Mouse (Mus musculus): Measurements from ENCODE around the gene Cnih1. TPM values are rescaled to one million over a fixed set of nuclear protein-coding genes. Genes with fewer than 3 reads are reported as not detected.

Cnih1 gene
- 79.6 and 86.1 TPM in 2 replicates for polyA plus RNA-seq (2012; rRNA removed)

GRCm38 (mm10) chr14:46787787-46788504, at the start of gene Cnih1:
Gene Cnih1, minus strand, starts transcription at chr14:46788411.

GRCm38 (mm10) chr14:46831837-46832333, 43.7 kb upstream of the Cnih1 start, which contains the start of gene Cgrrf1:
Gene Cgrrf1, plus strand, starts transcription at chr14:46832125.

GRCm38 (mm10) chr14:46821873-46822716, 33.9 kb upstream of the Cnih1 start, which contains the start of gene Gmfb:
Gene Gmfb, minus strand, starts transcription at chr14:46822242.

DNA sequence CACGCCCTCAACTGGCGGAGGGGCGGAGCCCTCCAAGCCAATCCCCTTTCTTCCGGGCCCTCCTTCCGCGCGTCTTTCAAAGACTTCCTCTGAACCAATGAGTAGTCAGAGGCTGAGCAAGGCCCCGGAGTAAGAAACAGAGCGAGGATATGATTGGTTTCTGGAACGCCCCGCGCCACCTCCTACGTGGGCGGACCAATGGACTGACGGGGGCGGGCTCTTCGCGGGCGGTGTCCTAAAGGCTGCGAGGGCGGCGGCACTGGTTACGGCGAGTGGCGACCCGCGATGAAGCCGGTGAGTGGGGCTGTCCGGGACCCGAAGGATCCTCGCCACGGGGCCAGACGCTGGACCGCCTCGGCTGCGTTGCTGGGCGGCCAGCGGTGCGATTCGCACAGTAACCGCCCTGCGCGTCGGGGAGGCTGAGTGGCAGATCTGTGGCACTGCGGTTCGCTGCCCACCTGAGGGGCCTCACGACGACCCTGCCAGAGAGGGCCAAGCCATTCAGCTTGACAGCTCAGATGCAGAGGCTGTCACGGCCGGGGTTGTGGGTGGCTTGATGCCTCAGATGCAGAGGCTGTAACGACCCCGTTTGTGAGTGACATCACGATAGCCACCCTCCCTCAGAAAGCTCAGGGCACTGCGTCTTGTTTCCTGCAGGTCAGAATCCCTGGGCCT, 27.7 kb downstream of the Cnih1 start, which contains the start of gene Cdkn3:
Gene Cdkn3, plus strand, starts transcription at position 187 of the 675 bp plus-strand sequence.

Other genes starting within 250 kb of the Cnih1 start
- 8.5 and 11.8 TPM in 2 replicates for gene Cdkn3, start 27.9 kb downstream of the Cnih1 start, polyA plus RNA-seq (2012; rRNA removed)
- gene Gmfb, start 33.8 kb upstream of the Cnih1 start, polyA plus RNA-seq (2012; rRNA removed), result 51.9 and 55.5 TPM in 2 replicates
- 15.2 and 15.6 TPM in 2 replicates for gene Cgrrf1, start 43.7 kb upstream of the Cnih1 start, polyA plus RNA-seq (2012; rRNA removed)
- 6.8 and 9.4 TPM in 2 replicates for gene Samd4, start 94.4 kb upstream of the Cnih1 start, polyA plus RNA-seq (2012; rRNA removed)